Mouse (Mus musculus): Measurements from ENCODE around the gene Slc16a5. TPM values are rescaled to one million over a fixed set of nuclear protein-coding genes. Genes with fewer than 3 reads are reported as not detected.

The Slc16a5 gene
- polyA plus RNA-seq, 1 experiment from 2014 or later, result 0.25 TPM

DNA sequence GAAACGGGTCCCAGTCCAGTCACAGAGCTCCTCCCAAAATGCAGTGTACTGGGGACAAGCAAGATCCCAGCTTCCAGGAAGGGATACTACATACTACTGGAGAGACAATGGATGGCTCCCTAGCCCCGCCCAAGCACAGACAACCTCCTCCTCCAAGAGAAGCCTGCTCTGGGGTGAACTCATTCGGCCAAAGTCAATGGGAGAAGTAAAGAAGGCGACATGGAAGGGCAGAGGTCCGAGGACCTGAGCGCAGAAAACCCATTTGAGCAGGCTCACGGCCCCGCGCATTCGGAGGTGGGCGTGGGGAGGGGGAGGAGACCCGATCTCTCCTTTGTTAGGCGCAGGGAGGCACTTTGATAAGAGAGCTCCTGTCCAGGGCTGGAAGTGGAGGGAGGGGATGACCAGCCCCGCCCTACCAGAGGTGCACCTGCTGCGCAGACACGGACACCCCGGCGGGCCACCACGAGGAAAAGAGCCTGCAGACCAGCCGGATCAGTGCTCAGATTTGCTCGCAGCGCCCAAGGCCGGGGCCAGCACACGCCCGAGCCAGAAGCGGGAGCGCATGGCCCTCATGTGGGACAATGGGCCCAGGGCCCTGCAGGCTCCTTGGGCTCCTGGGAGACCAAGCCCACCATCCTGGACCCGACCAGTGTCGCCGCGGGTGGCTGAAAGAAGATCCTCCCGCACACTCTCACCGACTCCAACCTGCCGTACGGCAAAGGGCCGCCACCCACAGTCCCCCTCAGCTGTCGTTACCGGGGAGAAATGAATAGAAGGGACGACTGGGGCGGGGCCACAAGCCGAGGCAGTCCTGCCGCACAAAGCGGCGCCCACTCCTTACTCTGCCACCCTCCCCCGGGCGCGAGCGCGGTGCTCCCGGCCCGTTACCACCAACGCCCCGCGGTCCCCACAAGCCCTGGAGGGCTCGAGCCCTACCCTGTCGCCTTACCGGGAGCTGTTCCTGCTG is 51.3 kb downstream of the Slc16a5 start:
- peaks cover 53% of the 10 kb centered on the region for H3K4me1 ChIP-seq
- H3K4me3 ChIP-seq, result peak overlapping the region; percentile 98
- peaks cover 11% of the 10 kb centered on the region; the same call in 1 of the 2 replicates for H3K36me3 ChIP-seq
- no peaks in the 10 kb centered on the region for H3K9me3 ChIP-seq (replicated peaks)
- under 1% methylated on average over 57 of the region's 57 CpGs for WGBS
- no peaks in the 10 kb centered on the region for H3K27me3 ChIP-seq (ENCODE audit: low read depth, poor library complexity, severe bottlenecking)
- DNase-seq (ENCODE audit: low spot score), result peak; percentile 63
- H3K27ac ChIP-seq, result peak overlapping the region; percentile 95

- H3K36me3 ChIP-seq, result peaks cover 7% of the 10 kb centered on the region; the same call in 1 of the 2 replicates
- H3K4me3 ChIP-seq, result peak within 1 kb of the TSS; percentile 98
- H3K27me3 ChIP-seq (ENCODE audit: low read depth, poor library complexity, severe bottlenecking), result no peaks in the 10 kb centered on the region
- peak within 1 kb of the TSS; percentile 95 for H3K27ac ChIP-seq
- WGBS, result under 1% methylated on average over 24 of the region's 24 CpGs
- peaks cover 48% of the 10 kb centered on the region for H3K4me1 ChIP-seq
- H3K9me3 ChIP-seq (replicated peaks), result no peaks in the 10 kb centered on the region
- peak; percentile 94 for DNase-seq (ENCODE audit: low spot score)
Measured at GRCm38 (mm10) chr11:115514238-115514663, 52.0 kb downstream of the Slc16a5 start, which contains the start of gene Jpt1. TSS of gene Jpt1 (minus strand) at chr11:115514387.

DNA sequence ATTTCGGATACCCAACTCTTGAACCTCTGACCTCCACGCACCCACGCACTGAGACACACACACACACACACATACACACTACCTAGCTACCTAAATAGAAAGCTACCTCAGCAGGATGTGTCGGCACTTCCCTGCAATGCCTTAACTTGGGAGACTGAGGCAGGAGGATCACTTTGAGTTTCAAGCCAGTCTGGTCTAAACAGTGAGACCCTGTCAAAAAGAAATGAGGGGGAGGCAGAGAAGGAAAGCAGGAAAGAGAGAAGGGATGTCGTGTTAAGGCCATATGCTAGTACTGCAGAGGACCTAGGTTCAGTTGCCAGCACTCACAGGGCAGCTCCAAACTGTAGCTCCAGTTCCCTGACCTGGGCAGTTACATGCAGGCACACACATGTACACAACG is 52.7 kb downstream of the Slc16a5 start:
- Histone ChIP-seq H3K4me1 (peaks cover 44% of the 10 kb centered on the region), H3K27ac (peak overlapping the region; percentile 95; the same call in 1 of the 2 replicates), H3K9me3 (replicated peaks) (no peaks in the 10 kb centered on the region), H3K36me3 (peaks cover 8% of the 10 kb centered on the region; the same call in 1 of the 2 replicates), H3K4me3 (no peak overlapping the region), H3K27me3 (ENCODE audit: low read depth, poor library complexity, severe bottlenecking) (no peaks in the 10 kb centered on the region)
- DNase-seq (ENCODE audit: low spot score), result no peak
- 79% methylated on average over 6 of the region's 6 CpGs for WGBS

DNA sequence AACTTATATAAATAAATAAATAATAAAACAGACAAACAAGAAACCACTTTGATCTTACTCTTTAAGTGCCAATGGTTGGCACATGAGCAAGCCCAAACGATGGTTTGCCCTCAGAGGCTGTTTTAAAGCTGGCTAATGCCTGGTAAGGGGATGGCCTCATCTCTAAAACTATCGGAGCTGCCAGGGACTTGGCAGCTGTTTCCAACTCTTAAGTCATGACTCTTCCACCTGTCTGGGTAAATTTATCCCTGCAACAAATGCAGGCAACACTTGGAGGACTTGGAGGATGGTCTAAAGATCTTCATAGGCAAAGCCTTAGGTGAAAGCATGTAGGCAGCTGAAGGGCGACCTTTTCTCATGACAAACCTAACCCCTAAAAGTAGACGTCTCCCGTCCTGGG is 54.7 kb downstream of the Slc16a5 start:
- no peak for DNase-seq (ENCODE audit: low spot score)
- WGBS, result 80% methylated on average over 5 of the region's 5 CpGs
- no peak overlapping the region for H3K4me3 ChIP-seq
- H3K27me3 ChIP-seq (ENCODE audit: low read depth, poor library complexity, severe bottlenecking), result no peaks in the 10 kb centered on the region
- H3K36me3 ChIP-seq, result peaks cover 15% of the 10 kb centered on the region
- peaks cover 25% of the 10 kb centered on the region for H3K4me1 ChIP-seq
- H3K27ac ChIP-seq, result no peak overlapping the region
- H3K9me3 ChIP-seq (replicated peaks), result no peaks in the 10 kb centered on the region

- WGBS, result 69% methylated on average over 9 of the region's 9 CpGs
- H3K4me1 ChIP-seq, result peaks cover 10% of the 10 kb centered on the region
- no peak for DNase-seq (ENCODE audit: low spot score)
- H3K36me3 ChIP-seq, result peaks cover 27% of the 10 kb centered on the region
- no peaks in the 10 kb centered on the region for H3K27me3 ChIP-seq (ENCODE audit: low read depth, poor library complexity, severe bottlenecking)
- no peak overlapping the region for H3K27ac ChIP-seq
- no peak overlapping the region for H3K4me3 ChIP-seq
- H3K9me3 ChIP-seq (replicated peaks), result no peaks in the 10 kb centered on the region
Measured at GRCm38 (mm10) chr11:115518693-115519092, 56.4 kb downstream of the Slc16a5 start.

GRCm38 (mm10) chr11:115519581-115519980 is 57.3 kb downstream of the Slc16a5 start:
- Histone ChIP-seq H3K27me3 (ENCODE audit: low read depth, poor library complexity, severe bottlenecking) (no peaks in the 10 kb centered on the region), H3K36me3 (peaks cover 36% of the 10 kb centered on the region), H3K4me3 (no peak overlapping the region), H3K4me1 (peaks cover 5% of the 10 kb centered on the region), H3K9me3 (replicated peaks) (no peaks in the 10 kb centered on the region), H3K27ac (no peak overlapping the region)
- WGBS, result 88% methylated on average over 3 of the region's 3 CpGs
- DNase-seq (ENCODE audit: low spot score), result no peak

DNA sequence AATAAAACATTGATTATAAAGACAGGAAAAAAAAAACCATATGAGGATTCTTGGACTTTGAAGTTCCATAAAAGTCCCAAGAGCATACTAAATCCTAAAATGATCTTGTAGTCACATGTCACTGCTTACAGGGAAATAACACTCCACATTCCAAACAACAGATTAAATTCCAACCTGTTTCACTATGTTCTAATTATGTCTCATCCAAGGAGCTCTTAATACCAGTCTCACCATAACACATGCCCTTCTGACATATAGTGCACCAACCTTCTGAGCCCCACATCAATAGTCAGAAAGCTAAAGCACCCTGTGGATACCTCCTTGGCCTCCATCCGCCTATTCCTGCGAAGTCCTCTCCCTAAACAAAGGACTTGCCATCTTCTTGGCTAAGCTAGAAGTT is 57.9 kb downstream of the Slc16a5 start:
- no peaks in the 10 kb centered on the region for H3K4me1 ChIP-seq
- no peak overlapping the region for H3K27ac ChIP-seq
- peaks cover 42% of the 10 kb centered on the region for H3K36me3 ChIP-seq
- H3K9me3 ChIP-seq (replicated peaks), result no peaks in the 10 kb centered on the region
- 86% methylated on average over 2 of the region's 2 CpGs for WGBS
- H3K4me3 ChIP-seq, result no peak overlapping the region
- no peak for DNase-seq (ENCODE audit: low spot score)
- H3K27me3 ChIP-seq (ENCODE audit: low read depth, poor library complexity, severe bottlenecking), result no peaks in the 10 kb centered on the region

GRCm38 (mm10) chr11:115521080-115521479 is 58.8 kb downstream of the Slc16a5 start:
- Histone ChIP-seq H3K36me3 (peaks cover 51% of the 10 kb centered on the region), H3K4me1 (no peaks in the 10 kb centered on the region), H3K27me3 (ENCODE audit: low read depth, poor library complexity, severe bottlenecking) (no peaks in the 10 kb centered on the region), H3K4me3 (no peak overlapping the region), H3K9me3 (replicated peaks) (no peaks in the 10 kb centered on the region), H3K27ac (no peak overlapping the region)
- no peak for DNase-seq (ENCODE audit: low spot score)
- WGBS, result 87% methylated on average over 4 of the region's 4 CpGs

- H3K27me3 ChIP-seq (ENCODE audit: low read depth, poor library complexity, severe bottlenecking), result no peaks in the 10 kb centered on the region
- no peak overlapping the region for H3K4me3 ChIP-seq
- no peak overlapping the region for H3K27ac ChIP-seq
- no peaks in the 10 kb centered on the region for H3K9me3 ChIP-seq (replicated peaks)
- 89% methylated on average over 2 of the region's 2 CpGs for WGBS
- H3K36me3 ChIP-seq, result peaks cover 62% of the 10 kb centered on the region
- no peak for DNase-seq (ENCODE audit: low spot score)
- no peaks in the 10 kb centered on the region for H3K4me1 ChIP-seq
Measured at GRCm38 (mm10) chr11:115522238-115522637, 60.0 kb downstream of the Slc16a5 start.

GRCm38 (mm10) chr11:115522703-115523102 is 60.4 kb downstream of the Slc16a5 start:
- H3K9me3 ChIP-seq (replicated peaks), result no peaks in the 10 kb centered on the region
- WGBS, result 81% methylated on average over 2 of the region's 2 CpGs
- H3K4me3 ChIP-seq, result no peak overlapping the region
- peaks cover 67% of the 10 kb centered on the region for H3K36me3 ChIP-seq
- no peaks in the 10 kb centered on the region for H3K4me1 ChIP-seq
- no peaks in the 10 kb centered on the region for H3K27me3 ChIP-seq (ENCODE audit: low read depth, poor library complexity, severe bottlenecking)
- DNase-seq (ENCODE audit: low spot score), result no peak
- H3K27ac ChIP-seq, result no peak overlapping the region

Small RNA genes within 50 kb of the gene (microRNA-seq; reads per million reads assigned to microRNA genes)
- not detected for gene Mir3968

Other genes with a start within 250 kb of the Slc16a5 start
- gene Grin2c, start 195.2 kb upstream of the Slc16a5 start, polyA plus RNA-seq (2016; fragmentation: Nextera tagmentation; extraction: Ambion mirVana), result 0.11 and 0.34 TPM in 2 replicates
- gene Fdxr, start 185.4 kb upstream of the Slc16a5 start, polyA plus RNA-seq (2016; fragmentation: Nextera tagmentation; extraction: Ambion mirVana), result 18.2 and 19.3 TPM in 2 replicates
- gene Fads6, start 164.8 kb upstream of the Slc16a5 start, polyA plus RNA-seq (2016; fragmentation: Nextera tagmentation; extraction: Ambion mirVana), result 0.06 and 0.13 TPM in 2 replicates
- gene Otop2, start 155.3 kb upstream of the Slc16a5 start, polyA plus RNA-seq (2016; fragmentation: Nextera tagmentation; extraction: Ambion mirVana), result not detected in 2 replicates
- gene Ush1g, start 140.4 kb upstream of the Slc16a5 start, polyA plus RNA-seq (2016; fragmentation: Nextera tagmentation; extraction: Ambion mirVana), result not detected in 2 replicates
- not detected in 2 replicates for gene Otop3, start 127.7 kb upstream of the Slc16a5 start, polyA plus RNA-seq (2016; fragmentation: Nextera tagmentation; extraction: Ambion mirVana)
- gene Hid1, start 94.7 kb upstream of the Slc16a5 start, polyA plus RNA-seq (2016; fragmentation: Nextera tagmentation; extraction: Ambion mirVana), result 2.8 and 2.9 TPM in 2 replicates
- gene Cdr2l, start 80.6 kb upstream of the Slc16a5 start, polyA plus RNA-seq (2016; fragmentation: Nextera tagmentation; extraction: Ambion mirVana), result 15.2 and 16.4 TPM in 2 replicates
- gene Mrpl58, start 58.7 kb upstream of the Slc16a5 start, polyA plus RNA-seq (2016; fragmentation: Nextera tagmentation; extraction: Ambion mirVana), result 202 and 220 TPM in 2 replicates
- 862 and 900 TPM in 2 replicates for gene Atp5h, start 42.5 kb upstream of the Slc16a5 start, polyA plus RNA-seq (2016; fragmentation: Nextera tagmentation; extraction: Ambion mirVana)
- 13.6 and 18.3 TPM in 2 replicates for gene Kctd2, start 42.3 kb upstream of the Slc16a5 start, polyA plus RNA-seq (2016; fragmentation: Nextera tagmentation; extraction: Ambion mirVana)
- gene Trim80, start 21.9 kb upstream of the Slc16a5 start, polyA plus RNA-seq (2016; fragmentation: Nextera tagmentation; extraction: Ambion mirVana), result 0.18 and 0.26 TPM in 2 replicates
- gene Armc7, start 13.2 kb downstream of the Slc16a5 start, polyA plus RNA-seq (2016; fragmentation: Nextera tagmentation; extraction: Ambion mirVana), result 7.0 and 9.9 TPM in 2 replicates
- 66.2 and 83.5 TPM in 2 replicates for gene Nt5c, start 29.4 kb downstream of the Slc16a5 start, polyA plus RNA-seq (2016; fragmentation: Nextera tagmentation; extraction: Ambion mirVana)
- gene Jpt1, start 51.9 kb downstream of the Slc16a5 start, polyA plus RNA-seq (2016; fragmentation: Nextera tagmentation; extraction: Ambion mirVana), result 483 and 492 TPM in 2 replicates
- gene Sumo2, start 73.8 kb downstream of the Slc16a5 start, polyA plus RNA-seq (2016; fragmentation: Nextera tagmentation; extraction: Ambion mirVana), result 1,406 and 1,458 TPM in 2 replicates
- 257 and 275 TPM in 2 replicates for gene Nup85, start 102.0 kb downstream of the Slc16a5 start, polyA plus RNA-seq (2016; fragmentation: Nextera tagmentation; extraction: Ambion mirVana)
- 108 and 120 TPM in 2 replicates for gene Mrps7, start 141.5 kb downstream of the Slc16a5 start, polyA plus RNA-seq (2016; fragmentation: Nextera tagmentation; extraction: Ambion mirVana)
- 30.8 and 34.9 TPM in 2 replicates for gene Gga3, start 141.6 kb downstream of the Slc16a5 start, polyA plus RNA-seq (2016; fragmentation: Nextera tagmentation; extraction: Ambion mirVana)
- gene Mif4gd, start 150.5 kb downstream of the Slc16a5 start, polyA plus RNA-seq (2016; fragmentation: Nextera tagmentation; extraction: Ambion mirVana), result 16.2 and 18.2 TPM in 2 replicates
- 27.2 and 27.8 TPM in 2 replicates for gene Slc25a19, start 165.8 kb downstream of the Slc16a5 start, polyA plus RNA-seq (2016; fragmentation: Nextera tagmentation; extraction: Ambion mirVana)
- 77.2 and 87.8 TPM in 2 replicates for gene Grb2, start 246.1 kb downstream of the Slc16a5 start, polyA plus RNA-seq (2016; fragmentation: Nextera tagmentation; extraction: Ambion mirVana)